Mouse (Mus musculus) CH12.LX (cell line): ENCODE data around the gene Osbpl11.

Source experiments
- CHD2 ChIP-seq: IDR thresholded peaks from 2 replicates; pipeline ENCODE4 v1.6.1; 2011; ENCODE audit warnings: low read length, improper control_type of control experiment
- CTCF ChIP-seq, 2 experiments: IDR thresholded peaks in 1 of 2; conservative IDR thresholded peaks in 1 of 2; 2 replicates each; pipeline ENCODE4 v1.5.1; 2011 to 2012; ENCODE audit warnings: low read depth in 2 of 2, low read length in 2 of 2, improper control_type of control experiment in 1 of 2, inconsistent platforms in 1 of 2, mild to moderate bottlenecking in 1 of 2, moderate library complexity in 1 of 2
- EP300 ChIP-seq: IDR thresholded peaks from 2 replicates; pipeline ENCODE4 v1.6.1; 2011; ENCODE audit warnings: low read length, improper control_type of control experiment
- MAX ChIP-seq: IDR thresholded peaks from 2 replicates; pipeline ENCODE4 v1.6.1; 2011; ENCODE audit warnings: low read length, improper control_type of control experiment
- MEF2A ChIP-seq: IDR thresholded peaks from 2 replicates; pipeline ENCODE4 v1.6.1; 2014; ENCODE audit warnings: low read depth, mild to moderate bottlenecking, inconsistent platforms, low read length, improper control_type of control experiment, borderline replicate concordance
- MYC ChIP-seq: IDR thresholded peaks from 2 replicates; pipeline ENCODE4 v1.6.1; 2011; ENCODE audit warnings: low read depth, mild to moderate bottlenecking, improper control_type of control experiment, low read length
- POLR2A ChIP-seq: IDR thresholded peaks from 2 replicates; pipeline ENCODE4 v1.6.1; 2011; ENCODE audit warnings: low read depth, mild to moderate bottlenecking, improper control_type of control experiment, low read length
- SIN3A ChIP-seq: IDR thresholded peaks from 2 replicates; pipeline ENCODE4 v1.6.1; 2012; ENCODE audit warnings: low read length, improper control_type of control experiment, inconsistent platforms
- TCF12 ChIP-seq: IDR thresholded peaks from 2 replicates; pipeline ENCODE4 v1.6.1; 2014; ENCODE audit warnings: low read depth, mild to moderate bottlenecking, inconsistent platforms, low read length, improper control_type of control experiment
- ZC3H11A ChIP-seq: IDR thresholded peaks from 2 replicates; pipeline ENCODE4 v1.6.1; 2012; ENCODE audit warnings: low read depth, mild to moderate bottlenecking, inconsistent platforms, low read length, improper control_type of control experiment

GRCm38 (mm10) chr16:33158590-33159071, 26.2 kb upstream of the Osbpl11 start:
- no peak for TF ChIP-seq CTCF (conservative IDR thresholded peaks at IDR 0.05 in 1 of 2, IDR thresholded peaks at IDR 0.05 in 1 of 2; ENCODE audit: low read depth in 2 of 2, low read length in 2 of 2)
- no peak for TF ChIP-seq SIN3A
- TF ChIP-seq POLR2A: no peak
- no peak for TF ChIP-seq MAX
- TF ChIP-seq ZC3H11A: no peak
- no peak for TF ChIP-seq MYC
- TF ChIP-seq MEF2A: no peak
- no peak for TF ChIP-seq CHD2
- TF ChIP-seq TCF12: no peak
- no peak for TF ChIP-seq EP300
